Mouse (Mus musculus) G1E (cell line): ENCODE results near the gene Chad.

ENCODE experiments used
- CTCF ChIP-seq: IDR thresholded peaks from 2 replicates; pipeline ENCODE4 v1.5.1; 2012; ENCODE audit warnings: low read depth, low read length, inconsistent platforms, mixed read lengths
- POLR2AphosphoS5 ChIP-seq: IDR thresholded peaks from 2 replicates; pipeline ENCODE4 v1.6.1; 2012; ENCODE audit warnings: low read depth, low read length, inconsistent platforms; ENCODE audit not compliant: insufficient replicate concordance

- TF ChIP-seq CTCF: no peak
- no peak for TF ChIP-seq POLR2AphosphoS5
Measured at GRCm38 (mm10) chr11:94587511-94587910, 22.7 kb downstream of the Chad start.
